Mouse (Mus musculus) thymus, adult 2 months (tissue): ENCODE results near the gene Nek3.

ENCODE experiments used
- CTCF ChIP-seq: fragments of 200-500 bp; IDR thresholded peaks from 2 replicates; pipeline ENCODE4 v1.5.1; 2012; ENCODE audit warnings: mild to moderate bottlenecking, control low read depth, low read length, moderate library complexity, borderline replicate concordance; ENCODE audit not compliant: control insufficient read depth, poor library complexity, insufficient read depth; ENCODE audit errors: extremely low read depth
- POLR2A ChIP-seq: fragments of 200-500 bp; IDR thresholded peaks from 2 replicates; pipeline ENCODE4 v1.6.1; 2012; ENCODE audit warnings: mild to moderate bottlenecking, low read length, control low read depth, moderate library complexity; ENCODE audit not compliant: control insufficient read depth, poor library complexity, insufficient read depth; ENCODE audit errors: extremely low read depth

- TF ChIP-seq CTCF (no peak), POLR2A (no peak)
These were observed 770 bp downstream of the Nek3 start for GRCm38 (mm10) chr8:22165251-22166079.
